Mouse (Mus musculus) embryonic facial prominence, embryonic 14.5 days (tissue): ENCODE results near the gene Ift52. TPM values are rescaled to one million over a fixed set of nuclear protein-coding genes. Genes with fewer than 3 reads are reported as not detected.

ENCODE experiments used
- ATAC-seq: fragments of 200-750 bp; cut with Nextera tagmentation; 2 replicates; pipeline ENCODE4 v1.8.0; 2017; ENCODE audit warnings: low read depth, moderate number of reproducible peaks, moderate TSS enrichment
- DNase-seq: peaks from one replicate; pipeline ENCODE4 v3.0.0-alpha.2; 2015; ENCODE audit warnings: low spot score
- H3K27ac ChIP-seq: fragments of 300-500 bp; sonication (generic); replicated peaks from 2 replicates; pipeline ENCODE4 v1.5.1; 2014; ENCODE audit warnings: low read depth, mild to moderate bottlenecking, low read length, moderate library complexity
- H3K27me3 ChIP-seq: fragments of 300-500 bp; sonication (generic); replicated peaks from 2 replicates; pipeline ENCODE4 v1.6.1; 2014; ENCODE audit warnings: low read length; ENCODE audit not compliant: control insufficient read depth, insufficient read depth
- H3K36me3 ChIP-seq: fragments of 300-500 bp; sonication (generic); 2 replicates; pipeline ENCODE4 v1.6.1; 2014; ENCODE audit warnings: low read length, mixed read lengths; ENCODE audit not compliant: control insufficient read depth, insufficient read depth
- H3K4me1 ChIP-seq: fragments of 300-500 bp; sonication (generic); 2 replicates; pipeline ENCODE4 v1.6.1; 2014; ENCODE audit warnings: antibody characterized with exemption, low read length; ENCODE audit not compliant: control insufficient read depth, insufficient read depth
- H3K4me2 ChIP-seq: fragments of 300-500 bp; sonication (generic); 2 replicates; pipeline ENCODE4 v1.6.1; 2014; ENCODE audit warnings: low read depth, mild to moderate bottlenecking, low read length, moderate library complexity, mixed read lengths
- H3K4me3 ChIP-seq: fragments of 300-500 bp; sonication (generic); 2 replicates; pipeline ENCODE4 v1.5.1; 2014; ENCODE audit warnings: low read depth, mild to moderate bottlenecking, low read length
- H3K9ac ChIP-seq: fragments of 300-500 bp; sonication (generic); 2 replicates; pipeline ENCODE4 v1.6.1; 2014; ENCODE audit warnings: low read depth, mild to moderate bottlenecking, low read length, moderate library complexity, mixed read lengths
- H3K9me3 ChIP-seq: fragments of 300-500 bp; sonication (generic); 2 replicates; pipeline ENCODE4 v1.6.1; 2016; ENCODE audit warnings: low read length; ENCODE audit not compliant: control insufficient read depth
- WGBS: fragments of 180-500 bp; shearing (Covaris S2); extraction: QIAGEN DNeasy Blood & Tissue Kit; methylation state at CpG from one replicate; pipeline ENCODE4 v1.1.7; 2014; 5-methylcytosine and 5-hydroxymethylcytosine counted together
- polyA plus RNA-seq: library from polyadenylated mRNA; unstranded; fragments of >200 nt; fragmentation: Nextera tagmentation; extraction: Ambion mirVana; gene quantifications from 2 replicates; pipeline ENCODE4 v1.2.1, GENCODE M21; 2014

Gene Ift52
- polyA plus RNA-seq = 40.6 and 48.6 TPM in 2 replicates

DNA sequence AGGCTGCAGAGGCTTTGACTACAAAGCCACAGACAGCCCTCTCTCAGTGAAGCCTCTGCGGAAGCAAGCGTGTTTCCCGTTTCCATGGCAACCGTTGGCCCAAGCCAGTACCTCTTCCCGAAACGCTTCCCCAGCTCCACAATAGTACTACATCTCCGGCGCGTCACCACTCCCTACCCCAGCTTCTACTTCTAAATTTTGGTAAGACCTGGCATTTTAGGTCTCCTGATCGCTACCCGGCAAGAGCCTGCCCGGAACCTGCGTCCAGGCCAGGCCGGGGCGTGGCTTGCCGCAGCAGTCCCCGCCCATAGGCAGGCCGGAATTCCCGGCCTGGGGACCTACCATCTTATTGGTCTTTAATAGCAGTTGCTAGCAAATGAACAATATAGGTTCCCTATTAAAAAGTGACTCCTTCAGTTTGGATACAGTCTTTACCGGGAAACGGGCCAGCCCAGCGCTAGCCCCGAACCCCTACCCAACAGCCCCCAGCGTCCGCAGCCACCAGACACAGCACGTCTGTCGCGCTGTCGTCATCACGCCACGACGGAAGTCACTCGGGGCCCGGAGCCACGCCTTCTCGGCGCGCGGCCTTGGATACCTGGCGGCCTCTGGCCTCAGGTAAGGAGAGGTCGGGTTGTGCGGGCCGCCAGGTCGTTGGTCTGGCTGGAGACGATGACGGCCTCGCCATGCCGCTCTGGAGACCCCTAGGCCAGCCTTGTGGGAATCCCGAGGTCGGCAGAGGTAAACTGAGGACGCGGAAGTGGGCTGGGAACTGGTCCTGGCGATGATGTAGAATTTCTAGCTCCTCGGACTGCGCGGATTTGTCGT, at the start of gene Ift52:
Gene Ift52 (plus strand): TSS at position 439 of the 828 bp plus-strand sequence.
- peaks cover 4% of the 10 kb centered on the region for H3K4me1 ChIP-seq
- peak; percentile 95 for ATAC-seq
- H3K9me3 ChIP-seq = no peaks in the 10 kb centered on the region
- peak within 1 kb of the TSS; percentile 77 for H3K27ac ChIP-seq
- H3K27me3 ChIP-seq = no peaks in the 10 kb centered on the region
- under 1% methylated on average over 57 of the region's 57 CpGs for WGBS
- H3K9ac ChIP-seq = peak within 1 kb of the TSS; percentile 87
- peak within 1 kb of the TSS; percentile 68 for H3K4me2 ChIP-seq
- peak; percentile 94 for DNase-seq
- peak within 1 kb of the TSS; percentile 74 for H3K4me3 ChIP-seq
- no peaks in the 10 kb centered on the region for H3K36me3 ChIP-seq

DNA sequence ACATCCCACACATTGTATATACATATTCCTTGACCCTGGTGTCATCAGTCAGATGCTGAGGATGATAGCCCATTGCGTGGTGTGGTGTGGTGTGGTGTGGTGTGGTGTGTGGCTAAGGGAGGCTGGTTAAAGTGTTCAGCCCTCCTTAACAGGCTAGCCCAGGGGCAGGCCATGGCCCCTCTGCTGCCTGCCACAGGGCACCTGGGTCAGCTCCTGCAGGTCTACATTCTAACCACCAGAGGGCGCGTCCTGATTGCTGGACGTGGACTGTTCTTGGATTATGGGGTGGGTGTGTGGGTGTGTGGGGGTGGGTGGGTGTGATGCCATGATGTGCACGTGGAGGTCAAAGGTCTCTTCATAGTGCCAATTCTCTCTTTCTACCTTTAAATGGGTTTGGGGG, 48.8 kb upstream of the Ift52 start:
- 0 out of 2 replicates have a peak, but pooled peaks cover 2% of the 10 kb centered on the region for H3K4me1 ChIP-seq
- H3K4me2 ChIP-seq = no peak overlapping the region
- no peak overlapping the region for H3K27ac ChIP-seq
- no peaks in the 10 kb centered on the region for H3K27me3 ChIP-seq
- H3K4me3 ChIP-seq = no peak overlapping the region
- DNase-seq = no peak
- H3K9me3 ChIP-seq = no peaks in the 10 kb centered on the region
- no peaks in the 10 kb centered on the region for H3K36me3 ChIP-seq
- no peak overlapping the region for H3K9ac ChIP-seq
- ATAC-seq = 0 out of 2 replicates have a peak, but pooled peaks have one; percentile 41
- 14% methylated on average over 5 of the region's 5 CpGs for WGBS

DNA sequence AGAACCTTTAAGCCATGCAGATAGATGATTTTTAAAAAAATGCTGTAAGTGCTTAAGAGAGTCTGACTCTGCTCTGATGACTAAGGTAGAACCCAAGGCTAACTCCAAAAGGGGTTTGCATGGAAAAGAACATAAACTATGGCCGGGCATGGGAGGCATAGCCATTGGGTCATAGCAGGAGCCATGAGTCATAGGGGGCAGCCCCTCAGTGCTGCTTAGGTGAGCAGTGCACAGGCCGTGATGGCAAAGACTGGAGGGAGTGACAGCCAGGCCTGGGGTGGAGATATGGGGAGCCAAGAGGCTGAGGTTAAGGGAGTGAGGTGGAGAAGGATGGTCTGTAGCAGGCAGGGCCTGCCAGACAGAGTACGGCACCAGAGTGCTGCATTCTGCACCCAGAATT, 48.1 kb upstream of the Ift52 start:
- ATAC-seq = no peak

GRCm38 (mm10) chr2:162970896-162971295, 46.3 kb upstream of the Ift52 start:
- Histone ChIP-seq H3K9ac (no peak overlapping the region), H3K36me3 (no peaks in the 10 kb centered on the region), H3K27ac (no peak overlapping the region), H3K4me2 (no peak overlapping the region), H3K4me3 (no peak overlapping the region), H3K9me3 (no peaks in the 10 kb centered on the region), H3K4me1 (peaks cover 12% of the 10 kb centered on the region; the same call in 1 of the 2 replicates), H3K27me3 (no peaks in the 10 kb centered on the region)
- DNase-seq (no peak), ATAC-seq (no peak)
- 87% methylated on average over 6 of the region's 6 CpGs for WGBS

More for the DNA sequence above, 48.1 kb upstream of the Ift52 start:
- no peak for DNase-seq
- H3K36me3 ChIP-seq = no peaks in the 10 kb centered on the region
- H3K9me3 ChIP-seq = no peaks in the 10 kb centered on the region
- H3K4me1 ChIP-seq = 0 out of 2 replicates have a peak, but pooled peaks cover 6% of the 10 kb centered on the region
- WGBS = 76% methylated on average over 3 of the region's 3 CpGs
- no peak overlapping the region for H3K4me3 ChIP-seq
- no peak overlapping the region for H3K4me2 ChIP-seq
- H3K9ac ChIP-seq = no peak overlapping the region
- no peak overlapping the region for H3K27ac ChIP-seq
- H3K27me3 ChIP-seq = no peaks in the 10 kb centered on the region

- H3K36me3 ChIP-seq = no peaks in the 10 kb centered on the region
- H3K4me2 ChIP-seq = no peak overlapping the region
Measured at GRCm38 (mm10) chr2:162972752-162973151, 44.4 kb upstream of the Ift52 start.

GRCm38 (mm10) chr2:162973206-162973605, 43.9 kb upstream of the Ift52 start:
- Histone ChIP-seq H3K4me3 (no peak overlapping the region), H3K36me3 (no peaks in the 10 kb centered on the region), H3K27me3 (no peaks in the 10 kb centered on the region), H3K27ac (no peak overlapping the region), H3K4me1 (peaks cover 12% of the 10 kb centered on the region; the same call in 1 of the 2 replicates), H3K9ac (no peak overlapping the region), H3K9me3 (no peaks in the 10 kb centered on the region), H3K4me2 (0 out of 2 replicates have a peak overlapping the region, but pooled peaks have one; percentile 0)
- ATAC-seq = no peak
- WGBS = 63% methylated on average over 5 of the region's 5 CpGs
- DNase-seq = no peak

More at GRCm38 (mm10) chr2:162972752-162973151, 44.4 kb upstream of the Ift52 start:
- WGBS = 37% methylated on average over 7 of the region's 7 CpGs
- Histone ChIP-seq H3K27me3 (no peaks in the 10 kb centered on the region), H3K9me3 (no peaks in the 10 kb centered on the region), H3K9ac (no peak overlapping the region), H3K4me1 (peaks cover 12% of the 10 kb centered on the region; the same call in 1 of the 2 replicates), H3K4me3 (no peak overlapping the region), H3K27ac (no peak overlapping the region)
- DNase-seq (no peak), ATAC-seq (no peak)

DNA sequence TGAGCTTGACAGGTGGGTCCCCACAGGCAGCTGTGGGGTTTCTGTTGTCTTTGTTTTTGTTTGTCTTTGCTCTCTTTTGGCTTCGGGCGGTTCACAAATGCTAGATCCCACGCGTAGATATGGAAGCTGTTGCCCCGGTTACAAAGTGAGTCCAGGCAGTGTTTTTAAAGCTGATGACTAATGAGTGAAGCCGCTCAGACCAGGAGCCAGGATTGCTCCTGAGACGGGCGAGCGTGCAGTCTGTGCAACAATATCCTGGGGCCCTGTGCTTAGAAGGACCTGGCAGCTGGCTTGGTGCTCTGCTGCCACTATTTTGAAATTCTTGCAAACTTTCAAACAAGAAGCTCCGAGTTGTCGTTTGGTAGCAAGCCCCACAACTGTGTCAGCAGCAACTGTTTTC, 43.5 kb upstream of the Ift52 start:
- peak; percentile 65 for DNase-seq
- H3K27me3 ChIP-seq = no peaks in the 10 kb centered on the region
- H3K9me3 ChIP-seq = no peaks in the 10 kb centered on the region
- no peaks in the 10 kb centered on the region for H3K36me3 ChIP-seq
- H3K4me2 ChIP-seq = 0 out of 2 replicates have a peak overlapping the region, but pooled peaks have one; percentile 0
- 27% methylated on average over 11 of the region's 11 CpGs for WGBS
- no peak overlapping the region for H3K9ac ChIP-seq
- H3K4me1 ChIP-seq = peaks cover 12% of the 10 kb centered on the region; the same call in 1 of the 2 replicates
- peak; percentile 82; the same call in 1 of the 2 replicates for ATAC-seq
- no peak overlapping the region for H3K27ac ChIP-seq
- no peak overlapping the region for H3K4me3 ChIP-seq

- no peak overlapping the region for H3K9ac ChIP-seq
- H3K4me1 ChIP-seq = peaks cover 12% of the 10 kb centered on the region; the same call in 1 of the 2 replicates
- H3K36me3 ChIP-seq = no peaks in the 10 kb centered on the region
- H3K27me3 ChIP-seq = no peaks in the 10 kb centered on the region
- DNase-seq = peak; percentile 79
- H3K27ac ChIP-seq = no peak overlapping the region
- no peak overlapping the region for H3K4me3 ChIP-seq
- 58% methylated on average over 11 of the region's 11 CpGs for WGBS
- ATAC-seq = peak; percentile 79
- no peak overlapping the region for H3K4me2 ChIP-seq
- no peaks in the 10 kb centered on the region for H3K9me3 ChIP-seq
Measured at GRCm38 (mm10) chr2:162975157-162975775, 41.9 kb upstream of the Ift52 start.
